Mouse (Mus musculus): ENCODE data around the gene Serpinb9. TPM values are rescaled to one million over a fixed set of nuclear protein-coding genes. Genes with fewer than 3 reads are reported as not detected.
"Not testable (repeated sequence)": the region's sequence is repeated elsewhere in the genome, so short reads cannot be mapped to it uniquely, and the experiment has no call there.

The Serpinb9 gene
- total RNA-seq (2015; ENCODE audit: low replicate concordance), result 13.3 and 17.6 TPM in 2 replicates
- 8.0 and 15.6 TPM in 2 replicates for total RNA-seq (2017; ENCODE audit: low replicate concordance)

- ATAC-seq (replicated peaks; ENCODE audit: low FRiP score, poor library complexity, severe bottlenecking), result no peak
Observed at GRCm38 (mm10) chr13:33002950-33003349, at the start of gene Serpinb9. TSS of gene Serpinb9 (plus strand) at chr13:33003250.

GRCm38 (mm10) chr13:32956537-32956936 is 46.5 kb upstream of the Serpinb9 start:
- ATAC-seq (replicated peaks; ENCODE audit: low FRiP score, poor library complexity, severe bottlenecking), result no peak

- no peak for ATAC-seq (replicated peaks; ENCODE audit: low FRiP score, poor library complexity, severe bottlenecking)
Observed at GRCm38 (mm10) chr13:32957917-32958316, 45.1 kb upstream of the Serpinb9 start.

- not testable (repeated sequence) for ATAC-seq (replicated peaks; ENCODE audit: low FRiP score, poor library complexity, severe bottlenecking)
Observed at GRCm38 (mm10) chr13:32958521-32958920, 44.5 kb upstream of the Serpinb9 start.

GRCm38 (mm10) chr13:32963990-32964753 is 38.9 kb upstream of the Serpinb9 start:
- ATAC-seq (replicated peaks; ENCODE audit: low FRiP score, poor library complexity, severe bottlenecking), result no peak

- peak; percentile 21; the same call in 1 of the 2 replicates for ATAC-seq (replicated peaks; ENCODE audit: low FRiP score, poor library complexity, severe bottlenecking)
Observed at GRCm38 (mm10) chr13:32964989-32965811, 37.9 kb upstream of the Serpinb9 start, which contains the start of gene Serpinb6b. TSS of gene Serpinb6b (plus strand) at chr13:32965209.

- ATAC-seq (replicated peaks; ENCODE audit: low FRiP score, poor library complexity, severe bottlenecking), result no peak
Observed at GRCm38 (mm10) chr13:32966116-32966515, 36.9 kb upstream of the Serpinb9 start.

GRCm38 (mm10) chr13:32967233-32967632 is 35.8 kb upstream of the Serpinb9 start:
- no peak for ATAC-seq (replicated peaks; ENCODE audit: low FRiP score, poor library complexity, severe bottlenecking)

- ATAC-seq (replicated peaks; ENCODE audit: low FRiP score, poor library complexity, severe bottlenecking), result peak; percentile 80
Observed at GRCm38 (mm10) chr13:32968353-32968984, 34.6 kb upstream of the Serpinb9 start.

- ATAC-seq (replicated peaks; ENCODE audit: low FRiP score, poor library complexity, severe bottlenecking), result peak; percentile 52
Observed at GRCm38 (mm10) chr13:32968996-32969640, 33.9 kb upstream of the Serpinb9 start.

GRCm38 (mm10) chr13:32969641-32970040 is 33.4 kb upstream of the Serpinb9 start:
- peak; percentile 35 for ATAC-seq (replicated peaks; ENCODE audit: low FRiP score, poor library complexity, severe bottlenecking)

GRCm38 (mm10) chr13:32970776-32971175 is 32.3 kb upstream of the Serpinb9 start:
- 0 out of 2 replicates have a peak, but pooled peaks have one; percentile 17 for ATAC-seq (replicated peaks; ENCODE audit: low FRiP score, poor library complexity, severe bottlenecking)

- no peak for ATAC-seq (replicated peaks; ENCODE audit: low FRiP score, poor library complexity, severe bottlenecking)
Observed at GRCm38 (mm10) chr13:32974268-32974667, 28.8 kb upstream of the Serpinb9 start.

GRCm38 (mm10) chr13:32974889-32975460 is 28.1 kb upstream of the Serpinb9 start:
- ATAC-seq (replicated peaks; ENCODE audit: low FRiP score, poor library complexity, severe bottlenecking), result no peak

GRCm38 (mm10) chr13:32975710-32976109 is 27.3 kb upstream of the Serpinb9 start:
- no peak for ATAC-seq (replicated peaks; ENCODE audit: low FRiP score, poor library complexity, severe bottlenecking)

GRCm38 (mm10) chr13:32982556-32983042 is 20.5 kb upstream of the Serpinb9 start:
- ATAC-seq (replicated peaks; ENCODE audit: low FRiP score, poor library complexity, severe bottlenecking), result no peak

GRCm38 (mm10) chr13:32986256-32986655 is 16.8 kb upstream of the Serpinb9 start:
- no peak; the same call in 1 of the 2 replicates for ATAC-seq (replicated peaks; ENCODE audit: low FRiP score, poor library complexity, severe bottlenecking)

GRCm38 (mm10) chr13:32993152-32993893 is 9.7 kb upstream of the Serpinb9 start:
- ATAC-seq (replicated peaks; ENCODE audit: low FRiP score, poor library complexity, severe bottlenecking), result peak; percentile 98

Data from erythroid progenitor cell, adult 5-6 weeks (primary cell).